Mouse (Mus musculus) small intestine, adult 2 months (tissue): Measurements from ENCODE around the gene Efnb3. TPM values are rescaled to one million over a fixed set of nuclear protein-coding genes. Genes with fewer than 3 reads are reported as not detected.

Experiments
- H3K27ac ChIP-seq: fragments of 200-500 bp; 2 replicates; pipeline ENCODE4 v1.5.1; 2012; ENCODE audit warnings: low read depth, low read length, control low read depth, inconsistent platforms; ENCODE audit not compliant: insufficient read depth
- H3K27me3 ChIP-seq: fragments of 200-500 bp; 2 replicates; pipeline ENCODE4 v1.6.1; 2012; ENCODE audit warnings: mild to moderate bottlenecking, moderate library complexity, low read length, inconsistent platforms; ENCODE audit not compliant: control insufficient read depth, insufficient read depth
- H3K36me3 ChIP-seq: fragments of 200-500 bp; 2 replicates; pipeline ENCODE4 v1.6.1; 2012; ENCODE audit warnings: mild to moderate bottlenecking, low read length, control low read depth, inconsistent platforms; ENCODE audit not compliant: control insufficient read depth, insufficient read depth
- H3K4me1 ChIP-seq: fragments of 200-500 bp; 2 replicates; pipeline ENCODE4 v1.6.1; 2012; ENCODE audit warnings: low read length, inconsistent platforms, mixed read lengths; ENCODE audit not compliant: control insufficient read depth, insufficient read depth, insufficient read length
- H3K4me3 ChIP-seq: fragments of 200-500 bp; 2 replicates; pipeline ENCODE4 v1.5.1; 2012; ENCODE audit warnings: low read depth, mild to moderate bottlenecking, control low read depth, inconsistent platforms, low read length, moderate library complexity
- CTCF ChIP-seq: fragments of 200-500 bp; IDR thresholded peaks from 2 replicates; pipeline ENCODE4 v1.5.1; 2012; ENCODE audit warnings: low read depth, mild to moderate bottlenecking, control low read depth, inconsistent platforms, low read length, moderate library complexity, mixed read lengths; ENCODE audit not compliant: insufficient replicate concordance, insufficient read length; ENCODE audit errors: extremely low read depth
- POLR2A ChIP-seq: fragments of 200-500 bp; IDR thresholded peaks from 2 replicates; pipeline ENCODE4 v1.6.1; 2012; ENCODE audit warnings: low read depth, mild to moderate bottlenecking, control low read depth, inconsistent platforms, low read length, moderate library complexity
- WGBS: fragments of 180-500 bp; shearing (Covaris S2); methylation state at CpG from one replicate; pipeline ENCODE4 v1.1.7; 2018; 5-methylcytosine and 5-hydroxymethylcytosine counted together
- polyA plus RNA-seq: library from polyadenylated mRNA; depleted of rRNA; stranded (reverse); fragments of >200 nt; gene quantifications from 2 replicates; pipeline ENCODE4 v1.2.3, GENCODE M21; 2012

The Efnb3 gene
- polyA plus RNA-seq, 1 experiment = 1.5 TPM

DNA sequence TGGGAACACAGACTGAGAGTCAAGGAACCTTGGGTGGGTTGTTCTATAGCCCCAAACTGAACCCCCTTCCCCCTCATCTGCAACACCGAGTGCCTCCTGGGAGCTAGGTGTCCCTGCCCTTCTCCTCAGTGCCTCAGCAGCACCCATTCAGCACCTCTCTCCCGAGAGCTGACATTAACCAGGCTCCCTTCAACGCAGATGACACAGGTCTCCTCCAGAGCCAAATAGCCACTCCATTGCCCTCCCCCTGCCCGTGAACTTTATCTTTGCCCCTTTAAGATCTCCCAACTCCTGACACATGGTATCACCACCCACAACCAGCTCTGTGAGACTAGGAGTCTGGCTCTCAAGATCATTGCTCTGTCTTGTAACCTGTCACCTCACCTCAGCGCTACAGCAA, 822 bp downstream of the Efnb3 start:
- Histone ChIP-seq H3K4me1 (no peaks in the 10 kb centered on the region), H3K36me3 (peaks cover 30% of the 10 kb centered on the region), H3K27ac (no peak overlapping the region), H3K27me3 (peaks cover 11% of the 10 kb centered on the region), H3K4me3 (no peak overlapping the region)
- TF ChIP-seq POLR2A = no peak
- TF ChIP-seq CTCF = no peak
- 53% methylated on average over 5 of the region's 5 CpGs for WGBS

DNA sequence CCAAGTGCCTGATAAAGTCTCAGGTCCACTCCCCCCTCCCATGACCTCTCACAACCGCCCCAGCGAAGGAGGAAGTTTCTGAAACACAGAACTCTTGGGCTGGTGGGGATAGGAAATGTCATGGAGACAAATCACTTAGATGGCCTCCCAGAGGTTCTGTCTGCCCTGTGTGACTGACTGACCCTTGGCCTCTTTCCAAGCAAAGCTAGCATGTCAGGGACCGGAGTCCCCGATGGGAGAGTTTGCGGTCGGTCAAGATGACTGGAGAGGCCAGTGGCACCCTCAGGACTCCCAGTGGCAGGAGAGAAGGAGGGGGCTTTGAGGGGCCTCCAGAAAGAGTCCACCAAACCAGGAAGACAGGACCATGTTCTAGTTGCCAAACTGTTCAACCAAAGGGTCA, 1.2 kb downstream of the Efnb3 start:
- no peak overlapping the region for H3K4me3 ChIP-seq
- peaks cover 30% of the 10 kb centered on the region for H3K36me3 ChIP-seq
- TF ChIP-seq CTCF = no peak
- no peak for TF ChIP-seq POLR2A
- WGBS = 51% methylated on average over 6 of the region's 6 CpGs
- H3K27me3 ChIP-seq = peaks cover 11% of the 10 kb centered on the region
- no peaks in the 10 kb centered on the region for H3K4me1 ChIP-seq
- no peak overlapping the region for H3K27ac ChIP-seq

DNA sequence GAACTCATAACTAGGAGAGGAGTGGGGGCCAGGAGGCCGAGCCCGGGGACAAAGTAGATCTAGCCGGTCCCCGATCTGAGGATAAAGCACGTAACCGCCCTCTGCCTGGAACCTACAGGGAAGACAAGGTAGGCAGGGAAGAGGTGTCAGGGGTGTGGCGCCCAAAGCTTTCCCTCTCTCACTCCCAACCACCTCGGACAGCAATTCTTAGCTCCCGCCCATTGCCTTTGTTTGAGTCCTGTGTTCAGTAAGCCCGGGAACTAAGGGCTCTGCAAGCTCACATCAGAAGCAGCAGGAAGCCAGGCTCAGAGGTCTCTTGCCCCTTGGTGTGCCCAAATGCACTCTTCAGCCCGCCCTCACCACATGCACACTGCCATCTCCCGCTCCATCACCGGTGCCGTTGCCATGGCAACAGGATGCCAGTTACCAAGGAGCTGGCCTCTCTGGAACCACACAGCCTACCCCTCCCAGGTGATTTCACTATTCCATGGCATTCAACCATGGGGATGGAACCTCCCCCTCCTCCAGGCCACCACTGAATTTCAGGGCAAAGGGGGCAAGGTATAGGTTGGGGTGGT, 2.5 kb downstream of the Efnb3 start:
- Histone ChIP-seq H3K36me3 (peaks cover 17% of the 10 kb centered on the region), H3K27me3 (peaks cover 11% of the 10 kb centered on the region), H3K4me3 (no peak overlapping the region), H3K4me1 (no peaks in the 10 kb centered on the region), H3K27ac (no peak overlapping the region)
- WGBS = 46% methylated on average over 14 of the region's 14 CpGs
- TF ChIP-seq CTCF (no peak), POLR2A (no peak)

DNA sequence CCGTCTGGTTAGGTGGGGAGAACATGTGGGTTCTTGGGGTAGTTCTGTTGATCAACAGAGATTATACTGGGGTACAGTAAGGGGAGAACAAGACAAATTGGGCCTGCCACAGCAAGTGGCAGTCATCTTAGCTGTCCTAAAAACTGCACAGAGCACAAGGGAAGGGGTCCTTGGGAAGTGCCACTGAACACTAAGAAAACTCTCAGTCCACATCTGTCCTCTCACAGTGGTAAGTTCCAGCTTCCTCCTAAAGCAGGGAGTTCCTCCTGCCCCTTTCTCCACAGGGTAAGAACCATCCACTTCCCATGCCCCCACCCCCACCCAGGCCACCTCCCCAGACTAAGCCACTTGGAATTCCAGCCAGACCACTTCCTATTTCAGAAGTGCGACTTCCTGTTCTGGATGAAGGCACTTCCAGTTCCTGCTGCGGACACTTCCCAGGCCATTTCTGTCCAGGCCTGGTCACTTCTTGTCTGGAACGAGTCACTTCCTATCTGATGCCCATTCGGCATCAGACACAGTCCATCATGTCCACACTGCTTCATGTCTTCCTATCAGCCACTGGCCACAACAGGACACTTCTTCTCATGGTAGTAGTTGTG, 5.4 kb downstream of the Efnb3 start:
- Histone ChIP-seq H3K27ac (no peak overlapping the region), H3K36me3 (no peaks in the 10 kb centered on the region), H3K4me3 (no peak overlapping the region), H3K27me3 (peaks cover 2% of the 10 kb centered on the region), H3K4me1 (no peaks in the 10 kb centered on the region)
- WGBS = 74% methylated on average over 5 of the region's 5 CpGs
- TF ChIP-seq POLR2A = no peak

DNA sequence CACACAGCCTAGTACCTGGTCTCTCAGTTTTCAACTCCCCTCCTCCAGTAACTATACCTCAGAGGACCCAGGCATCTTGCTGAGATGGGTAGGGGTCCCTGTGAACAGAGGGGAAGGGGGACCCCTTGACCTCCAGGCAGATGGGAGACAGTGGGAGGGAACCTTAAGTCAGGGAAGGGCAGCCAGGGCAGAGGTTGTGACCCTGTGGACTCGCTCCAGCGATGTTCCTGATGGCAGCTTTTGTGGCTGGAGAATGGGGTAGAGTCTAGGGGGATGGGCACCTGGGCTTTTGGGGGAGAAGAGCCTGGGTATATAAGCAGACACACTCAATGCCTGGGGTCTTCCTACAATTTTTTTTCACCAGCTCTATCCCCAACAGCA, 6.7 kb downstream of the Efnb3 start:
- no peaks in the 10 kb centered on the region for H3K4me1 ChIP-seq
- 39% methylated on average over 2 of the region's 2 CpGs for WGBS
- no peaks in the 10 kb centered on the region for H3K27me3 ChIP-seq
- H3K27ac ChIP-seq = no peak overlapping the region
- H3K36me3 ChIP-seq = no peaks in the 10 kb centered on the region
- TF ChIP-seq CTCF = no peak
- no peak for TF ChIP-seq POLR2A
- no peak overlapping the region for H3K4me3 ChIP-seq

DNA sequence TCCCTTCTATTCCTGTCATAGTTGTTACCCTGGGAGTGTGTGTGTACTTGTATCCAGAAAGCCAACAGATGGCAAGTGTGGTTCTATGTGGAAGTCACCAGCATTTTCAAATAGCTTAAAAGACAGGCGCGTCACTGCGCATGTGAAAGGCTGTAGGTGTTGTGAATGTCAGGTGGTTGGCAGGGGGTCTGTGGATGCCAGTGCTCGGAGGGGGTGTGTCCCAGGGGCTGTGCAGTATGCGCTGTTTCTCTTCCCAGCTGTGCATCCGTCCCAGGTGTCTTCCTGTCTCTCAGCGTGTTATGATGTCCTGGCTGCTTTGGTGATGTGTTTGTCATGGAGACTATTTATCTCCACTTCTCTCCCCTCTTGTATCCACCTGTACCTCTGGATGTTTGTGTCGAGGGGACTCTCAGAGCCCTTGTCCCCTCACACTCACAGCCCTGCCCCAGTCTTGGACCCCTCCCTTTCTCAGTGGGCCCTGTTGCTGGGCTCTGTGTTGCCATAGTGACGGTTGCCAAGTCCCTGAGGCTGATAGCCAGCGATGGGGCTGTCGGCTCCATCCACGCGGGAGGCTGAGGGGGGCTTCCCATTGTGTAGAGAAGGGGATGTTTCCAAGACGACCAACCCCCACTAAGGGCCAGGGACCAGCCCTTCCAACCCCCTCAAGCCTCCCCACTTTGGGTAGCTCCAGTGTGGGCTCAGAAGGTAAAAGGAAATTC, 7.2 kb downstream of the Efnb3 start:
- Histone ChIP-seq H3K27me3 (no peaks in the 10 kb centered on the region), H3K36me3 (no peaks in the 10 kb centered on the region), H3K4me1 (no peaks in the 10 kb centered on the region), H3K4me3 (no peak overlapping the region), H3K27ac (no peak overlapping the region)
- 31% methylated on average over 14 of the region's 14 CpGs for WGBS
- no peak for TF ChIP-seq POLR2A
- TF ChIP-seq CTCF = no peak

DNA sequence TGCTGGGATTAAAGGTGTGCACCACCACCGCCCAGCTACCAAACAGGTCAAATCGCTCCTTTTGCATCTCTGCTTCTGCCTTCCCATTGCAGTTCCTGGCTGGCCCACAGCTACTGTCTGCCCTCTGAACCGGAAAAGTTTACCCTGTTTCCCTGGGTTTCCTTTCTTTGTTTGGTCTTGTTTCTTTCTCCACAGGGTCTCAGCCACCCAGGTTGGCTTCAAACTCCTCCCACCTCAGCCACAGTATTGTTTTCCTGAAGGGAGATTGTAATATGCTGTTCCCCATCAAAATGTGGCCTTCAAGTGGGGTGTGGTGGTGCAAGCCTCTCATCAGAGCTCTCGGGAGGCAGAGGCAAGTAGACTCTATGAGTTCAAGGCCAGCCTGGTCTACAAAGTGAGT, 8.7 kb downstream of the Efnb3 start:
- 77% methylated on average over 4 of the region's 4 CpGs for WGBS
- no peak for TF ChIP-seq POLR2A
- Histone ChIP-seq H3K27ac (no peak overlapping the region), H3K36me3 (no peaks in the 10 kb centered on the region), H3K27me3 (no peaks in the 10 kb centered on the region), H3K4me3 (no peak overlapping the region), H3K4me1 (peaks cover 9% of the 10 kb centered on the region; the same call in 1 of the 2 replicates)
